In genomic region chr8:104631975-104632374, GRCm38 (mm10) we compare ENCODE assay signal across 9 mouse cellular contexts. TPM values are rescaled to one million over a fixed set of nuclear protein-coding genes. Genes with fewer than 3 reads are reported as not detected.
DNase-seq lines count a peak whose midpoint lies in the region; ATAC-seq and TF ChIP-seq lines count a peak whose summit lies in the region.
"Had no signal": no experiment of that assay in that cellular context is flagged by ENCODE, and none has a peak within 500 bp of the region (broad histone marks: within the 10 kb centered on the region; RNA-seq: fewer than 3 reads in every experiment).

No protein-coding gene starts in this region.

- H3K9ac ChIP-seq in MEL (ENCODE audit: control insufficient read depth, low read depth, low read length, poor library complexity, severe bottlenecking), result peak overlapping the region; percentile 39; the same call in 1 of the 2 replicates
- peak overlapping the region; percentile 39 for H3K9ac ChIP-seq in heart, adult 2 months (ENCODE audit: low read depth, low read length)
- no peak overlapping the region for H3K9ac ChIP-seq in limb, embryonic 12.5 days (replicated peaks)

- no peaks in the 10 kb centered on the region for H3K79me2 ChIP-seq in MEL (ENCODE audit: control insufficient read depth, insufficient read depth, low read length, poor library complexity)
- no peaks in the 10 kb centered on the region for H3K79me2 ChIP-seq in heart, adult 2 months (replicated peaks; ENCODE audit: control insufficient read depth, insufficient read depth, low read length)

- peaks cover 0 to 8% of the 10 kb centered on the region in 2 experiments; a peak in 2 of 4 replicates for H3K36me3 ChIP-seq in MEL (ENCODE audit: control insufficient read depth in 1 of 2, insufficient read depth in 2 of 2, low read length in 2 of 2)
- H3K36me3 ChIP-seq in heart, adult 2 months (ENCODE audit: control insufficient read depth, insufficient read depth, low read length), result peaks cover 13% of the 10 kb centered on the region
- peaks cover 18% of the 10 kb centered on the region for H3K36me3 ChIP-seq in limb, embryonic 12.5 days

- no peaks in the 10 kb centered on the region for H3K9me3 ChIP-seq in MEL (replicated peaks; ENCODE audit: insufficient read depth, low read length)
- H3K9me3 ChIP-seq in limb, embryonic 12.5 days, result no peaks in the 10 kb centered on the region

- DNase-seq in left cerebral cortex, adult 2 months (ENCODE audit: extremely low spot score in 1 of 2, low spot score in 2 of 2), result no peak
- DNase-seq in left cerebral cortex, postnatal 36 days (ENCODE audit: low spot score in 2 of 2), result no peak
- no peak for DNase-seq in MEL (ENCODE audit: low read depth, low spot score)
- DNase-seq in heart, adult 2 months, result peak; percentile 42 to 48
- no peak for DNase-seq in cerebellum, adult 9-10 months
- DNase-seq in embryo, embryonic 11 days, result no peak

- peak; percentile 30 for ATAC-seq in limb, embryonic 12.5 days (ENCODE audit: insufficient number of reproducible peaks, insufficient read depth, low FRiP score, low TSS enrichment, low read depth)
- no peak for ATAC-seq in monocyte, adult 5-6 weeks (replicated peaks; ENCODE audit: insufficient number of reproducible peaks, low FRiP score, low TSS enrichment, poor library complexity, severe bottlenecking)

- no peak for TF ChIP-seq CTCF in left cerebral cortex, adult 2 months (IDR thresholded peaks at IDR 0.05)
- TF ChIP-seq CTCF in MEL (IDR thresholded peaks at IDR 0.05 in 2 of 3, conservative IDR thresholded peaks at IDR 0.05 in 1 of 3; ENCODE audit: control insufficient read depth in 1 of 3, insufficient read depth in 1 of 3, low read depth in 2 of 3, low read length in 3 of 3, poor library complexity in 1 of 3, severe bottlenecking in 1 of 3), result no peak
- no peak for TF ChIP-seq CTCF in heart, adult 2 months (IDR thresholded peaks at IDR 0.05)

- peak overlapping the region; percentile 76 for H3K4me2 ChIP-seq in limb, embryonic 12.5 days

- WGBS in heart, adult 2 months, result 31% methylated on average over 5 of the region's 5 CpGs
- 20% methylated on average over 5 of the region's 5 CpGs for WGBS in limb, embryonic 12.5 days

- no peak overlapping the region for H3K4me3 ChIP-seq in left cerebral cortex, adult 2 months
- no peak overlapping the region for H3K4me3 ChIP-seq in MEL (ENCODE audit: control insufficient read depth in 1 of 2, insufficient read depth in 1 of 2, low read depth in 2 of 2, low read length in 2 of 2)
- no peak overlapping the region for H3K4me3 ChIP-seq in heart, adult 2 months
- peak overlapping the region; percentile 45; the same call in 1 of the 2 replicates for H3K4me3 ChIP-seq in limb, embryonic 12.5 days (replicated peaks)

- H3K27ac ChIP-seq in left cerebral cortex, adult 2 months, result peak overlapping the region; percentile 54; the same call in 1 of the 2 replicates
- H3K27ac ChIP-seq in MEL (ENCODE audit: control insufficient read depth, low read depth, low read length), result peak overlapping the region; percentile 33; the same call in 1 of the 2 replicates
- peak overlapping the region; percentile 90 for H3K27ac ChIP-seq in heart, adult 2 months
- peak overlapping the region; percentile 85 for H3K27ac ChIP-seq in limb, embryonic 12.5 days

- TF ChIP-seq RAD21 in MEL (IDR thresholded peaks at IDR 0.05; ENCODE audit: low read depth, low read length), result no peak

- H3K4me1 ChIP-seq in MEL (ENCODE audit: control insufficient read depth in 1 of 2, insufficient read depth in 2 of 2, low read length in 2 of 2), result peaks cover 6 to 20% of the 10 kb centered on the region in 2 experiments
- H3K4me1 ChIP-seq in heart, adult 2 months (ENCODE audit: control insufficient read depth, insufficient read depth, low read length), result peaks cover 11% of the 10 kb centered on the region
- peaks cover 29% of the 10 kb centered on the region for H3K4me1 ChIP-seq in limb, embryonic 12.5 days (replicated peaks)

- no peak for TF ChIP-seq POLR2A in MEL (IDR thresholded peaks at IDR 0.05; ENCODE audit: control insufficient read depth in 1 of 2, insufficient read depth in 1 of 2, low read depth in 1 of 2, low read length in 2 of 2, poor library complexity in 1 of 2)
- TF ChIP-seq POLR2A in heart, adult 2 months (IDR thresholded peaks at IDR 0.05; ENCODE audit: insufficient read depth, low read depth, low read length), result no peak

- no peaks in the 10 kb centered on the region for H3K27me3 ChIP-seq in MEL (ENCODE audit: control insufficient read depth in 1 of 2, insufficient read depth in 2 of 2, low read length in 2 of 2)
- no peaks in the 10 kb centered on the region for H3K27me3 ChIP-seq in heart, adult 2 months (ENCODE audit: control insufficient read depth, insufficient read depth, low read length)
- H3K27me3 ChIP-seq in limb, embryonic 12.5 days, result peaks cover 27% of the 10 kb centered on the region

- intact Hi-C loops in left cerebral cortex, adult 2 months (cut with DNase I), result no loop called here
- intact Hi-C loops in left cerebral cortex, postnatal 36 days (cut with DNase I), result no loop called here
- intact Hi-C loops in heart, adult 2 months (cut with DNase I), result no loop called here

- TF ChIP-seq EP300 in MEL (IDR thresholded peaks at IDR 0.05; ENCODE audit: low read depth in 1 of 2, low read length in 2 of 2), result no peak
- TF ChIP-seq EP300 in heart, adult 2 months (IDR thresholded peaks at IDR 0.05; ENCODE audit: insufficient read depth, low read depth, low read length), result no peak

TF ChIP-seq in MEL, 35 proteins besides CTCF, POLR2A, EP300 and RAD21:
- no peak for TF ChIP-seq MYC (IDR thresholded peaks at IDR 0.05; ENCODE audit: low read depth, low read length)
- TF ChIP-seq MAFK (IDR thresholded peaks at IDR 0.05; ENCODE audit: borderline replicate concordance, low read depth, low read length), result no peak
- no peak for TF ChIP-seq RCOR1 (IDR thresholded peaks at IDR 0.05; ENCODE audit: low read depth, low read length)

RNA-seq across cellular contexts. Expression of gene Rrad, which starts 0.8 kb away (rescaled TPM):
- 1 to 10 TPM; 4.0 to 4.4 TPM for total RNA-seq in left cerebral cortex, adult 2 months (2021)
- 1 to 10 TPM; 3.5 to 4.4 TPM for total RNA-seq in left cerebral cortex, postnatal 36 days (2021)
- total RNA-seq in MEL (2012; rRNA removed), result 8.9 and 9.0 TPM in 2 replicates
- 1 to 10 TPM in 1 of 2 experiments, not detected in 1; 9.4 TPM for polyA plus RNA-seq in MEL (2012; ENCODE audit: insufficient read depth in 1 of 2, insufficient read length in 2 of 2, low read depth in 1 of 2, low replicate concordance in 2 of 2, missing spikeins in 1 of 2)
- total RNA-seq in heart, adult 2 months (2021), result 100 to 1,000 TPM; 123 to 414 TPM
- 205 and 316 TPM in 2 replicates for polyA plus RNA-seq in heart, adult 2 months (2012; rRNA removed)
- 10.4 and 11.2 TPM in 2 replicates for polyA plus RNA-seq in limb, embryonic 12.5 days (2016; fragmentation: Nextera tagmentation; extraction: Ambion mirVana)
- 12.6 to 19.0 TPM (median 14.8 TPM) in 3 replicates for total RNA-seq in monocyte, adult 5-6 weeks (2017)

RNA-seq across cellular contexts. Expression of gene Cdh16, which starts 7.8 kb away (rescaled TPM):
- total RNA-seq in left cerebral cortex, adult 2 months (2021), result not detected
- total RNA-seq in left cerebral cortex, postnatal 36 days (2021), result not detected
- total RNA-seq in MEL (2012; rRNA removed), result not detected in 2 replicates
- polyA plus RNA-seq in MEL (2012; ENCODE audit: insufficient read depth in 1 of 2, insufficient read length in 2 of 2, low read depth in 1 of 2, low replicate concordance in 2 of 2, missing spikeins in 1 of 2), result under 1 TPM in 1 of 2 experiments, not detected in 1; 0.45 TPM
- total RNA-seq in heart, adult 2 months (2021), result 1 to 10 TPM; 3.3 to 4.3 TPM
- polyA plus RNA-seq in heart, adult 2 months (2012; rRNA removed), result 7.1 and 11.0 TPM in 2 replicates
- polyA plus RNA-seq in limb, embryonic 12.5 days (2016; fragmentation: Nextera tagmentation; extraction: Ambion mirVana), result not detected in 2 replicates
- total RNA-seq in monocyte, adult 5-6 weeks (2017), result not detected in 3 replicates
- total RNA-seq: left cerebral cortex, postnatal 25 days had no signal

RNA-seq across cellular contexts. Expression of gene Ciao2b, which starts 9.8 kb away (rescaled TPM):
- 10 to 100 TPM; 30.2 to 34.3 TPM for total RNA-seq in left cerebral cortex, adult 2 months (2021)
- 10 to 100 TPM; 31.4 to 33.5 TPM for total RNA-seq in left cerebral cortex, postnatal 36 days (2021)
- 78.7 and 82.4 TPM in 2 replicates for total RNA-seq in MEL (2012; rRNA removed)
- 100 to 1,000 TPM in 1 of 2 experiments, not detected in 1; 110 TPM for polyA plus RNA-seq in MEL (2012; ENCODE audit: insufficient read depth in 1 of 2, insufficient read length in 2 of 2, low read depth in 1 of 2, low replicate concordance in 2 of 2, missing spikeins in 1 of 2)
- total RNA-seq in heart, adult 2 months (2021), result 10 to 100 TPM; 63.9 to 66.9 TPM
- 51.6 and 58.1 TPM in 2 replicates for polyA plus RNA-seq in heart, adult 2 months (2012; rRNA removed)
- 88.6 and 90.2 TPM in 2 replicates for polyA plus RNA-seq in limb, embryonic 12.5 days (2016; fragmentation: Nextera tagmentation; extraction: Ambion mirVana)
- 20.6 to 41.4 TPM (median 36.8 TPM) in 3 replicates for total RNA-seq in monocyte, adult 5-6 weeks (2017)

RNA-seq across cellular contexts. Expression of gene Pdp2, which starts 40.7 kb away (rescaled TPM):
- total RNA-seq in left cerebral cortex, adult 2 months (2021), result 1 to 10 TPM; 8.4 to 8.5 TPM
- 1 to 10 TPM; 8.1 to 9.0 TPM for total RNA-seq in left cerebral cortex, postnatal 36 days (2021)
- 12.2 and 12.3 TPM in 2 replicates for total RNA-seq in MEL (2012; rRNA removed)
- 10 to 100 TPM in 1 of 2 experiments, not detected in 1; 12.4 TPM for polyA plus RNA-seq in MEL (2012; ENCODE audit: insufficient read depth in 1 of 2, insufficient read length in 2 of 2, low read depth in 1 of 2, low replicate concordance in 2 of 2, missing spikeins in 1 of 2)
- 10 to 100 TPM; 18.4 to 35.8 TPM for total RNA-seq in heart, adult 2 months (2021)
- 10.0 and 18.8 TPM in 2 replicates for polyA plus RNA-seq in heart, adult 2 months (2012; rRNA removed)
- 13.3 and 14.7 TPM in 2 replicates for polyA plus RNA-seq in limb, embryonic 12.5 days (2016; fragmentation: Nextera tagmentation; extraction: Ambion mirVana)
- 3.4 to 6.1 TPM (median 5.0 TPM) in 3 replicates for total RNA-seq in monocyte, adult 5-6 weeks (2017)

Comparison
In these comparisons a context has a peak if more than half of its experiments do, and no peak if none do; other contexts are left out.
1. DNase-seq: peak in heart, adult 2 months (2 of 2); none in left cerebral cortex, adult 2 months (0 of 2), left cerebral cortex, postnatal 36 days (0 of 2), MEL (single experiment), cerebellum, adult 9-10 months (single experiment) and embryo, embryonic 11 days (single experiment).
2. H3K27ac ChIP-seq: peak in every context shown above with its lines; median percentile 90 in heart, adult 2 months; 85 in limb, embryonic 12.5 days; 54 in left cerebral cortex, adult 2 months; 33 in MEL.